Mouse (Mus musculus) stomach, embryonic 14.5 days (tissue): ENCODE data around the gene Clcn1. TPM values are rescaled to one million over a fixed set of nuclear protein-coding genes. Genes with fewer than 3 reads are reported as not detected.

Experiments
- ATAC-seq: fragments of 200-750 bp; cut with Nextera tagmentation; 2 replicates; pipeline ENCODE4 v1.8.0; 2017; ENCODE audit warnings: low read depth, moderate TSS enrichment; ENCODE audit not compliant: insufficient number of reproducible peaks, insufficient read depth, low FRiP score
- H3K27ac ChIP-seq: fragments of 300-500 bp; sonication (generic); 2 replicates; pipeline ENCODE4 v1.5.1; 2014; ENCODE audit warnings: mild to moderate bottlenecking, low read length, moderate library complexity, mixed read lengths
- H3K27me3 ChIP-seq: fragments of 300-500 bp; sonication (generic); 2 replicates; pipeline ENCODE4 v1.6.1; 2014; ENCODE audit warnings: low read length, control low read depth, mixed read lengths; ENCODE audit not compliant: control insufficient read depth, insufficient read depth
- H3K36me3 ChIP-seq: fragments of 300-500 bp; sonication (generic); 2 replicates; pipeline ENCODE4 v1.6.1; 2014; ENCODE audit warnings: mild to moderate bottlenecking, control low read depth, low read length, moderate library complexity, mixed read lengths; ENCODE audit not compliant: control insufficient read depth, insufficient read depth
- H3K4me1 ChIP-seq: fragments of 300-500 bp; sonication (generic); 2 replicates; pipeline ENCODE4 v1.6.1; 2014; ENCODE audit warnings: low read length, control low read depth, mixed read lengths; ENCODE audit not compliant: control insufficient read depth, insufficient read depth
- H3K4me2 ChIP-seq: fragments of 300-500 bp; sonication (generic); replicated peaks from 2 replicates; pipeline ENCODE4 v1.6.1; 2014; ENCODE audit warnings: low read depth, low read length, control low read depth
- H3K4me3 ChIP-seq: fragments of 300-500 bp; sonication (generic); 2 replicates; pipeline ENCODE4 v1.5.1; 2014; ENCODE audit warnings: low read depth, low read length, control low read depth
- H3K9ac ChIP-seq: fragments of 300-500 bp; sonication (generic); replicated peaks from 2 replicates; pipeline ENCODE4 v1.6.1; 2014; ENCODE audit warnings: low read depth, mild to moderate bottlenecking, control low read depth, low read length, moderate library complexity, mixed read lengths
- H3K9me3 ChIP-seq: fragments of 300-500 bp; sonication (generic); 2 replicates; pipeline ENCODE4 v1.6.1; 2016; ENCODE audit warnings: low read depth, low read length, control low read depth; ENCODE audit not compliant: control insufficient read depth
- WGBS: fragments of 180-500 bp; shearing (Covaris S2); extraction: QIAGEN DNeasy Blood & Tissue Kit; methylation state at CpG from one replicate; pipeline ENCODE4 v1.1.7; 2014; 5-methylcytosine and 5-hydroxymethylcytosine counted together
- polyA plus RNA-seq: library from polyadenylated mRNA; unstranded; fragments of >200 nt; fragmentation: Nextera tagmentation; extraction: Ambion mirVana; gene quantifications from 2 replicates; pipeline ENCODE4 v1.2.1, GENCODE M21; 2014

The Clcn1 gene
- polyA plus RNA-seq, 1 experiment from 2014 or later = not detected

- no peaks in the 10 kb centered on the region for H3K4me1 ChIP-seq
- no peak overlapping the region for H3K9ac ChIP-seq
- no peak overlapping the region for H3K27ac ChIP-seq
- peak; percentile 51 for ATAC-seq
- H3K27me3 ChIP-seq = no peaks in the 10 kb centered on the region
- 15% methylated on average over 11 of the region's 11 CpGs for WGBS
- no peaks in the 10 kb centered on the region for H3K36me3 ChIP-seq
- no peak overlapping the region for H3K4me3 ChIP-seq
- H3K4me2 ChIP-seq = no peak overlapping the region
- H3K9me3 ChIP-seq = no peaks in the 10 kb centered on the region
Observed at GRCm38 (mm10) chr6:42257303-42257863, 29.1 kb upstream of the Clcn1 start.

- no peak for ATAC-seq
Observed at GRCm38 (mm10) chr6:42260430-42260829, 26.1 kb upstream of the Clcn1 start.

GRCm38 (mm10) chr6:42261524-42262170, 24.8 kb upstream of the Clcn1 start, which contains the start of gene Tmem139:
Gene Tmem139, plus strand, starts transcription at chr6:42261970.
- ATAC-seq = no peak
- Histone ChIP-seq H3K36me3 (no peaks in the 10 kb centered on the region), H3K27ac (no peak within 1 kb of the TSS; the same call in 1 of the 2 replicates), H3K4me2 (peak within 1 kb of the TSS; percentile 35), H3K4me1 (0 out of 2 replicates have a peak, but pooled peaks cover 5% of the 10 kb centered on the region), H3K9ac (0 out of 2 replicates have a peak within 1 kb of the TSS, but pooled peaks have one; percentile 14), H3K9me3 (no peaks in the 10 kb centered on the region), H3K4me3 (peak within 1 kb of the TSS; percentile 11; the same call in 1 of the 2 replicates), H3K27me3 (no peaks in the 10 kb centered on the region)
- 17% methylated on average over 20 of the region's 20 CpGs for whole genome bisulfite sequencing

More at GRCm38 (mm10) chr6:42260430-42260829, 26.1 kb upstream of the Clcn1 start:
- Histone ChIP-seq H3K27ac (no peak overlapping the region), H3K4me3 (no peak overlapping the region), H3K4me2 (no peak overlapping the region), H3K9ac (no peak overlapping the region), H3K4me1 (no peaks in the 10 kb centered on the region), H3K9me3 (no peaks in the 10 kb centered on the region), H3K27me3 (no peaks in the 10 kb centered on the region), H3K36me3 (no peaks in the 10 kb centered on the region)
- WGBS = 48% methylated on average over 6 of the region's 6 CpGs

GRCm38 (mm10) chr6:42264626-42265312, 21.7 kb upstream of the Clcn1 start, which contains the start of gene Casp2:
Gene Casp2, plus strand, starts transcription at chr6:42264985.
- peak within 1 kb of the TSS; percentile 84 for H3K4me3 ChIP-seq
- 0 out of 2 replicates have a peak, but pooled peaks cover 5% of the 10 kb centered on the region for H3K4me1 ChIP-seq
- peaks cover 24% of the 10 kb centered on the region for H3K36me3 ChIP-seq
- peak within 1 kb of the TSS; percentile 92 for H3K9ac ChIP-seq
- peak within 1 kb of the TSS; percentile 78 for H3K4me2 ChIP-seq
- H3K9me3 ChIP-seq = no peaks in the 10 kb centered on the region
- under 1% methylated on average over 51 of the region's 51 CpGs for WGBS
- peak; percentile 98 for ATAC-seq
- no peaks in the 10 kb centered on the region for H3K27me3 ChIP-seq
- peak within 1 kb of the TSS; percentile 96 for H3K27ac ChIP-seq

- no peak for ATAC-seq
- Histone ChIP-seq H3K27ac (peak overlapping the region; percentile 96), H3K9me3 (no peaks in the 10 kb centered on the region), H3K27me3 (no peaks in the 10 kb centered on the region), H3K4me2 (peak overlapping the region; percentile 78), H3K9ac (peak overlapping the region; percentile 92), H3K4me3 (peak overlapping the region; percentile 84), H3K4me1 (0 out of 2 replicates have a peak, but pooled peaks cover 5% of the 10 kb centered on the region), H3K36me3 (peaks cover 29% of the 10 kb centered on the region)
- WGBS = under 1% methylated on average over 21 of the region's 21 CpGs
Observed at GRCm38 (mm10) chr6:42265391-42266330, 20.8 kb upstream of the Clcn1 start.

GRCm38 (mm10) chr6:42270817-42271216, 15.7 kb upstream of the Clcn1 start:
- Histone ChIP-seq H3K27ac (no peak overlapping the region), H3K4me2 (no peak overlapping the region), H3K36me3 (peaks cover 61% of the 10 kb centered on the region), H3K4me1 (0 out of 2 replicates have a peak, but pooled peaks cover 5% of the 10 kb centered on the region), H3K27me3 (no peaks in the 10 kb centered on the region), H3K9me3 (no peaks in the 10 kb centered on the region), H3K9ac (no peak overlapping the region), H3K4me3 (no peak overlapping the region)
- no peak for ATAC-seq

GRCm38 (mm10) chr6:42276151-42276550, 10.3 kb upstream of the Clcn1 start:
- no peak overlapping the region for H3K4me2 ChIP-seq
- peaks cover 73% of the 10 kb centered on the region for H3K36me3 ChIP-seq
- WGBS = 50% methylated on average over 2 of the region's 2 CpGs
- ATAC-seq = no peak
- no peak overlapping the region for H3K4me3 ChIP-seq
- no peaks in the 10 kb centered on the region for H3K9me3 ChIP-seq
- H3K27ac ChIP-seq = no peak overlapping the region
- H3K27me3 ChIP-seq = no peaks in the 10 kb centered on the region
- no peak overlapping the region for H3K9ac ChIP-seq
- no peaks in the 10 kb centered on the region for H3K4me1 ChIP-seq
